Mouse (Mus musculus) liver, embryonic 14.5 days (tissue): ENCODE data around the gene Capn9.

Source experiments
- CTCF ChIP-seq: IDR thresholded peaks from 2 replicates; pipeline ENCODE4 v1.5.1; 2016; ENCODE audit warnings: antibody characterized with exemption, low read depth, control low read depth
- EP300 ChIP-seq: IDR thresholded peaks from 2 replicates; pipeline ENCODE4 v1.6.1; 2016; ENCODE audit warnings: antibody characterized with exemption, low read depth

DNA sequence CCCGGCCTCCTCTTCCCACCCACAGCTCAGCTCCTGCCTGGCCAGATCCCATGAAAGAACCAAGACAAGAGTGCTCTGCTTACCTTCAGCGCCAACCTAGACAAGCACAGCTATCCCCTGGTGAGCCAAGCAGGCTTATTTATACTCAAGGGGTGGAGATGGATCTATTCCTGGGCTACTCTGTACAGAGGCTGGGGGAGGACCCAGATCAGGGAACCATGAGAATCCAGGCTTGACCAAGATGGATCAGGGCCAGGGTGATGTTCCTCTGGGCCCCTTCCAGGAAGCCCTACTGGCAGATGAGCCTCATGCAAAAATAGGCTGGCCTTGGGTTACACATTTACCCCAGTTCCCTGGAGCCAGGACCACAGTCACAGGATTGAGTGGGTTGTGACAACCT lies 6.3 kb upstream of the Capn9 start, which contains the start of gene Agt:
- TF ChIP-seq CTCF = no peak
- no peak for TF ChIP-seq EP300
